Comparison of ENCODE assay signal across 30 mouse cellular contexts in genomic region chr17:72903321-72903720, GRCm38 (mm10). TPM values are rescaled to one million over a fixed set of nuclear protein-coding genes. Genes with fewer than 3 reads are reported as not detected.
A peak's percentile ranks its signal among the peaks of the same experiment; 100 is the strongest.
DNase-seq lines count a peak whose midpoint lies in the region; ATAC-seq and TF ChIP-seq lines count a peak whose summit lies in the region.
"Had no signal": no experiment of that assay in that cellular context is flagged by ENCODE, and none has a peak within 500 bp of the region (broad histone marks: within the 10 kb centered on the region; RNA-seq: fewer than 3 reads in every experiment).

No protein-coding gene starts in this region.

- WGBS in heart, embryonic 10.5 days, result 94% methylated on average over 5 of the region's 5 CpGs
- WGBS in heart, embryonic 11.5 days (ENCODE audit: insufficient replicate concordance), result 91% methylated on average over 5 of the region's 5 CpGs
- 92% methylated on average over 5 of the region's 5 CpGs for WGBS in intestine, postnatal 0 days
- WGBS in intestine, embryonic 15.5 days, result 95% methylated on average over 5 of the region's 5 CpGs
- WGBS in small intestine, adult 2 months, result 61% methylated on average over 5 of the region's 5 CpGs

- no peak for ATAC-seq in heart, embryonic 11.5 days (replicated peaks; ENCODE audit: insufficient number of reproducible peaks, low FRiP score, low TSS enrichment)
- ATAC-seq in intestine, postnatal 0 days, result no peak
- ATAC-seq in intestine, embryonic 15.5 days, result no peak
- ATAC-seq: forebrain, embryonic 14.5 days; midbrain, embryonic 16.5 days had no signal

- H3K4me1 ChIP-seq in heart, embryonic 10.5 days, result peaks cover 45% of the 10 kb centered on the region
- H3K4me1 ChIP-seq in heart, embryonic 11.5 days (ENCODE audit: control insufficient read depth, insufficient read depth, low read length), result peaks cover 32% of the 10 kb centered on the region
- H3K4me1 ChIP-seq in intestine, postnatal 0 days (replicated peaks; ENCODE audit: control insufficient read depth, insufficient read depth, low read length), result no peaks in the 10 kb centered on the region
- peaks cover 6% of the 10 kb centered on the region for H3K4me1 ChIP-seq in intestine, embryonic 15.5 days (replicated peaks)
- peaks cover 6% of the 10 kb centered on the region; the same call in 1 of the 2 replicates for H3K4me1 ChIP-seq in small intestine, adult 2 months (ENCODE audit: control insufficient read depth, insufficient read depth, insufficient read length, low read length)
- H3K4me1 ChIP-seq: embryonic facial prominence, embryonic 10.5 days; hindbrain, embryonic 12.5 days; limb, embryonic 15.5 days; liver, embryonic 13.5 days; neural tube, embryonic 12.5 days had no signal

- no peak overlapping the region for H3K4me2 ChIP-seq in heart, embryonic 11.5 days
- 0 out of 2 replicates have a peak overlapping the region, but pooled peaks have one; percentile 10 for H3K4me2 ChIP-seq in intestine, postnatal 0 days (replicated peaks; ENCODE audit: low read depth)
- H3K4me2 ChIP-seq in intestine, embryonic 15.5 days (replicated peaks), result no peak overlapping the region
- H3K4me2 ChIP-seq: embryonic facial prominence, embryonic 15.5 days; hindbrain, embryonic 12.5 days; limb, embryonic 15.5 days; liver, embryonic 13.5 days; midbrain, embryonic 11.5 days; neural tube, embryonic 12.5 days; stomach, embryonic 15.5 days had no signal

- TF ChIP-seq POLR2A in small intestine, adult 2 months (IDR thresholded peaks at IDR 0.05; ENCODE audit: low read depth, low read length), result no peak

- TF ChIP-seq CTCF in intestine, postnatal 0 days (IDR thresholded peaks at IDR 0.05; ENCODE audit: low read depth), result no peak
- TF ChIP-seq CTCF in small intestine, adult 2 months (IDR thresholded peaks at IDR 0.05; ENCODE audit: extremely low read depth, insufficient read length, insufficient replicate concordance, low read depth, low read length), result no peak

- peak; percentile 73 for DNase-seq in heart, embryonic 10.5 days (ENCODE audit: low spot score)
- peak; percentile 5 for DNase-seq in thymus, postnatal 4 days
- no peak for DNase-seq in thymus, postnatal 36 days
- no peak for DNase-seq in frontal cortex, postnatal 14 days (ENCODE audit: low spot score in 2 of 2)
- DNase-seq: adrenal gland, postnatal 25 days; cerebellum, adult 8-10 months; cerebellum, postnatal 25 days; gastrocnemius, adult 2 months; gastrocnemius, postnatal 36 days; kidney, adult 2 months; kidney, postnatal 36 days; liver, embryonic 13.5 days; right cerebral cortex, postnatal 4 days; thymus, adult 18-20 months; thymus, postnatal 25 days had no signal

- H3K27me3 ChIP-seq in heart, embryonic 10.5 days (ENCODE audit: insufficient read depth, poor library complexity, severe bottlenecking), result no peaks in the 10 kb centered on the region
- no peaks in the 10 kb centered on the region for H3K27me3 ChIP-seq in heart, embryonic 11.5 days (ENCODE audit: control insufficient read depth, insufficient read depth, low read length)
- no peaks in the 10 kb centered on the region for H3K27me3 ChIP-seq in intestine, postnatal 0 days (replicated peaks; ENCODE audit: control insufficient read depth, insufficient read depth, low read length)
- H3K27me3 ChIP-seq in intestine, embryonic 15.5 days (replicated peaks), result no peaks in the 10 kb centered on the region
- no peaks in the 10 kb centered on the region for H3K27me3 ChIP-seq in small intestine, adult 2 months (ENCODE audit: control insufficient read depth, insufficient read depth, low read length)
- H3K27me3 ChIP-seq: embryonic facial prominence, embryonic 15.5 days; hindbrain, embryonic 12.5 days; limb, embryonic 15.5 days; liver, embryonic 13.5 days; neural tube, embryonic 12.5 days; stomach, embryonic 15.5 days had no signal

- no peak overlapping the region for H3K4me3 ChIP-seq in heart, embryonic 10.5 days
- no peak overlapping the region for H3K4me3 ChIP-seq in heart, embryonic 11.5 days (ENCODE audit: low read depth, low read length)
- H3K4me3 ChIP-seq in intestine, postnatal 0 days (ENCODE audit: low read depth, low read length), result no peak overlapping the region
- no peak overlapping the region for H3K4me3 ChIP-seq in intestine, embryonic 15.5 days (replicated peaks)
- no peak overlapping the region for H3K4me3 ChIP-seq in small intestine, adult 2 months (ENCODE audit: low read depth, low read length)
- H3K4me3 ChIP-seq: embryonic facial prominence, embryonic 10.5 days; embryonic facial prominence, embryonic 15.5 days; gastrocnemius, adult 2 months; heart, adult 2 months; hindbrain, embryonic 12.5 days; layer of hippocampus, adult 2 months; limb, embryonic 15.5 days; liver, embryonic 13.5 days; neural tube, embryonic 12.5 days; stomach, embryonic 15.5 days had no signal

- no peak overlapping the region for H3K27ac ChIP-seq in heart, embryonic 10.5 days
- H3K27ac ChIP-seq in heart, embryonic 11.5 days (ENCODE audit: low read depth, low read length), result no peak overlapping the region
- no peak overlapping the region for H3K27ac ChIP-seq in intestine, postnatal 0 days (ENCODE audit: low read depth, low read length)
- H3K27ac ChIP-seq in intestine, embryonic 15.5 days, result no peak overlapping the region
- H3K27ac ChIP-seq in small intestine, adult 2 months (ENCODE audit: insufficient read depth, low read depth, low read length), result peak overlapping the region; percentile 10; the same call in 1 of the 2 replicates
- H3K27ac ChIP-seq: embryonic facial prominence, embryonic 10.5 days; embryonic facial prominence, embryonic 15.5 days; gastrocnemius, adult 2 months; heart, adult 2 months; hindbrain, embryonic 12.5 days; layer of hippocampus, adult 2 months; limb, embryonic 15.5 days; liver, embryonic 13.5 days; neural tube, embryonic 12.5 days had no signal

- H3K36me3 ChIP-seq in heart, embryonic 10.5 days, result no peaks in the 10 kb centered on the region
- no peaks in the 10 kb centered on the region for H3K36me3 ChIP-seq in heart, embryonic 11.5 days (ENCODE audit: control insufficient read depth, insufficient read depth, low read length)
- no peaks in the 10 kb centered on the region for H3K36me3 ChIP-seq in intestine, postnatal 0 days (ENCODE audit: control insufficient read depth, insufficient read depth)
- H3K36me3 ChIP-seq in intestine, embryonic 15.5 days, result no peaks in the 10 kb centered on the region
- H3K36me3 ChIP-seq in small intestine, adult 2 months (ENCODE audit: control insufficient read depth, insufficient read depth, low read length), result no peaks in the 10 kb centered on the region
- H3K36me3 ChIP-seq: embryonic facial prominence, embryonic 10.5 days; embryonic facial prominence, embryonic 15.5 days; hindbrain, embryonic 12.5 days; limb, embryonic 15.5 days; liver, embryonic 13.5 days; neural tube, embryonic 12.5 days; stomach, embryonic 15.5 days had no signal

- H3K9me3 ChIP-seq in heart, embryonic 10.5 days, result no peaks in the 10 kb centered on the region
- no peaks in the 10 kb centered on the region for H3K9me3 ChIP-seq in heart, embryonic 11.5 days (replicated peaks; ENCODE audit: control insufficient read depth, low read length)
- H3K9me3 ChIP-seq in intestine, postnatal 0 days (ENCODE audit: control insufficient read depth), result no peaks in the 10 kb centered on the region
- H3K9me3 ChIP-seq in intestine, embryonic 15.5 days, result no peaks in the 10 kb centered on the region
- H3K9me3 ChIP-seq: embryonic facial prominence, embryonic 10.5 days; embryonic facial prominence, embryonic 15.5 days; hindbrain, embryonic 12.5 days; limb, embryonic 15.5 days; liver, embryonic 13.5 days; neural tube, embryonic 12.5 days; stomach, embryonic 15.5 days had no signal

- no peak overlapping the region for H3K9ac ChIP-seq in heart, embryonic 11.5 days (ENCODE audit: low read depth, low read length)
- no peak overlapping the region for H3K9ac ChIP-seq in intestine, postnatal 0 days (ENCODE audit: low read depth, low read length)
- H3K9ac ChIP-seq in intestine, embryonic 15.5 days, result no peak overlapping the region
- H3K9ac ChIP-seq: embryonic facial prominence, embryonic 15.5 days; hindbrain, embryonic 12.5 days; limb, embryonic 15.5 days; liver, embryonic 13.5 days; neural tube, embryonic 12.5 days; stomach, embryonic 15.5 days had no signal

RNA-seq across cellular contexts. Expression of gene Lbh, which starts 14.8 kb away (rescaled TPM):
- 10.8 and 15.4 TPM in 2 replicates for polyA plus RNA-seq in heart, embryonic 10.5 days (2016; fragmentation: Nextera tagmentation; extraction: Ambion mirVana)
- polyA plus RNA-seq in heart, embryonic 11.5 days (2014; fragmentation: Nextera tagmentation; extraction: Ambion mirVana), result 19.1 and 22.8 TPM in 2 replicates
- polyA plus RNA-seq in intestine, postnatal 0 days (2015; fragmentation: Nextera tagmentation; extraction: Ambion mirVana), result 11.1 and 11.3 TPM in 2 replicates
- polyA plus RNA-seq in intestine, embryonic 15.5 days (2015; fragmentation: Nextera tagmentation; extraction: Ambion mirVana), result 5.2 and 6.1 TPM in 2 replicates
- polyA plus RNA-seq in small intestine, adult 2 months (2012; rRNA removed), result 41.9 and 49.3 TPM in 2 replicates

Comparison
In these comparisons a context has a peak if more than half of its experiments do, and no peak if none do; other contexts are left out.
1. DNase-seq: peak in heart, embryonic 10.5 days (single experiment) and thymus, postnatal 4 days (single experiment); none in thymus, postnatal 36 days (0 of 2) and frontal cortex, postnatal 14 days (0 of 2).